Mouse (Mus musculus): ENCODE measurements around the gene Chst14. TPM values are rescaled to one million over a fixed set of nuclear protein-coding genes. Genes with fewer than 3 reads are reported as not detected.

The Chst14 gene
- total and polyA plus RNA-seq, 3 experiments, result 1.2 to 4.9 (median 2.5) TPM

- peak overlapping the region; percentile 68 for H3K4me3 ChIP-seq (ENCODE audit: low read depth, low read length)
- ATAC-seq (ENCODE audit: extremely low read depth, insufficient number of reproducible peaks, low FRiP score, poor library complexity, severe bottlenecking) (peak; percentile 95), DNase-seq (ENCODE audit: low spot score) (peak; percentile 90)
- TF ChIP-seq GATA2 (IDR thresholded peaks at IDR 0.05; ENCODE audit: borderline replicate concordance, low read depth, low read length) (no peak), TAL1 (conservative IDR thresholded peaks at IDR 0.05; ENCODE audit: low read depth, low read length) (peak; percentile 82), CTCF (IDR thresholded peaks at IDR 0.05; ENCODE audit: low read depth, low read length) (no peak)
- H3K4me1 ChIP-seq (ENCODE audit: insufficient read depth, low read depth, low read length), result peaks cover 73% of the 10 kb centered on the region
- H3K9me3 ChIP-seq (replicated peaks), result no peaks in the 10 kb centered on the region
- no peaks in the 10 kb centered on the region for H3K27me3 ChIP-seq (ENCODE audit: insufficient read depth, low read length)
- peaks cover 2% of the 10 kb centered on the region for H3K36me3 ChIP-seq (replicated peaks)
Observed at GRCm38 (mm10) chr2:118887845-118888548, 38.3 kb upstream of the Chst14 start.

GRCm38 (mm10) chr2:118891173-118891572 lies 35.1 kb upstream of the Chst14 start:
- peaks cover 5% of the 10 kb centered on the region for H3K36me3 ChIP-seq (replicated peaks)
- peaks cover 72% of the 10 kb centered on the region for H3K4me1 ChIP-seq (ENCODE audit: insufficient read depth, low read depth, low read length)
- 0 out of 2 replicates have a peak, but pooled peaks cover 2% of the 10 kb centered on the region for H3K27me3 ChIP-seq (ENCODE audit: insufficient read depth, low read length)
- ATAC-seq (ENCODE audit: extremely low read depth, insufficient number of reproducible peaks, low FRiP score, poor library complexity, severe bottlenecking) (no peak), DNase-seq (ENCODE audit: low spot score) (no peak)
- H3K9me3 ChIP-seq (replicated peaks), result no peaks in the 10 kb centered on the region
- TF ChIP-seq CTCF (IDR thresholded peaks at IDR 0.05; ENCODE audit: low read depth, low read length), result no peak
- no peak for TF ChIP-seq POLR2AphosphoS5 (IDR thresholded peaks at IDR 0.05; ENCODE audit: insufficient replicate concordance, low read depth, low read length)
- TF ChIP-seq GATA1 (IDR thresholded peaks at IDR 0.05; ENCODE audit: borderline replicate concordance, low read length), result no peak
- no peak for TF ChIP-seq TAL1 (conservative IDR thresholded peaks at IDR 0.05; ENCODE audit: low read depth, low read length)
- no peak for TF ChIP-seq GATA2 (IDR thresholded peaks at IDR 0.05; ENCODE audit: borderline replicate concordance, low read depth, low read length)
- no peak overlapping the region for H3K4me3 ChIP-seq (ENCODE audit: low read depth, low read length)

- no peaks in the 10 kb centered on the region for H3K9me3 ChIP-seq (replicated peaks)
- TF ChIP-seq POLR2AphosphoS5 (IDR thresholded peaks at IDR 0.05; ENCODE audit: insufficient replicate concordance, low read depth, low read length) (no peak), GATA1 (IDR thresholded peaks at IDR 0.05; ENCODE audit: borderline replicate concordance, low read length) (no peak)
- H3K27me3 ChIP-seq (ENCODE audit: insufficient read depth, low read length), result peaks cover 25% of the 10 kb centered on the region; the same call in 1 of the 2 replicates
- ATAC-seq (ENCODE audit: extremely low read depth, insufficient number of reproducible peaks, low FRiP score, poor library complexity, severe bottlenecking) (no peak; the same call in 1 of the 2 replicates), DNase-seq (ENCODE audit: low spot score) (peak; percentile 77)
- peaks cover 3% of the 10 kb centered on the region for H3K36me3 ChIP-seq (replicated peaks)
- peaks cover 86% of the 10 kb centered on the region for H3K4me1 ChIP-seq (ENCODE audit: insufficient read depth, low read depth, low read length)
- peak overlapping the region; percentile 74 for H3K4me3 ChIP-seq (ENCODE audit: low read depth, low read length)
Observed at GRCm38 (mm10) chr2:118895990-118896913, 30.0 kb upstream of the Chst14 start.

- DNase-seq (ENCODE audit: low spot score) (peak; percentile 50), ATAC-seq (ENCODE audit: extremely low read depth, insufficient number of reproducible peaks, low FRiP score, poor library complexity, severe bottlenecking) (no peak)
- TF ChIP-seq POLR2AphosphoS5 (IDR thresholded peaks at IDR 0.05; ENCODE audit: insufficient replicate concordance, low read depth, low read length) (no peak), GATA2 (IDR thresholded peaks at IDR 0.05; ENCODE audit: borderline replicate concordance, low read depth, low read length) (no peak), GATA1 (IDR thresholded peaks at IDR 0.05; ENCODE audit: borderline replicate concordance, low read length) (no peak), CTCF (IDR thresholded peaks at IDR 0.05; ENCODE audit: low read depth, low read length) (no peak)
- H3K9me3 ChIP-seq (replicated peaks), result no peaks in the 10 kb centered on the region
- peak overlapping the region; percentile 74 for H3K4me3 ChIP-seq (ENCODE audit: low read depth, low read length)
- peaks cover 3% of the 10 kb centered on the region for H3K36me3 ChIP-seq (replicated peaks)
- peaks cover 83% of the 10 kb centered on the region for H3K4me1 ChIP-seq (ENCODE audit: insufficient read depth, low read depth, low read length)
- H3K27me3 ChIP-seq (ENCODE audit: insufficient read depth, low read length), result peaks cover 25% of the 10 kb centered on the region; the same call in 1 of the 2 replicates
Observed at GRCm38 (mm10) chr2:118896914-118897291, 29.4 kb upstream of the Chst14 start.

GRCm38 (mm10) chr2:118897392-118897791 lies 28.9 kb upstream of the Chst14 start:
- Histone ChIP-seq H3K27me3 (ENCODE audit: insufficient read depth, low read length) (peaks cover 25% of the 10 kb centered on the region; the same call in 1 of the 2 replicates), H3K4me3 (ENCODE audit: low read depth, low read length) (peak overlapping the region; percentile 74), H3K4me1 (ENCODE audit: insufficient read depth, low read depth, low read length) (peaks cover 78% of the 10 kb centered on the region), H3K36me3 (replicated peaks) (peaks cover 3% of the 10 kb centered on the region), H3K9me3 (replicated peaks) (no peaks in the 10 kb centered on the region)
- ATAC-seq (ENCODE audit: extremely low read depth, insufficient number of reproducible peaks, low FRiP score, poor library complexity, severe bottlenecking) (no peak), DNase-seq (ENCODE audit: low spot score) (no peak)
- TF ChIP-seq GATA2 (IDR thresholded peaks at IDR 0.05; ENCODE audit: borderline replicate concordance, low read depth, low read length), result no peak
- TF ChIP-seq POLR2AphosphoS5 (IDR thresholded peaks at IDR 0.05; ENCODE audit: insufficient replicate concordance, low read depth, low read length), result no peak
- no peak for TF ChIP-seq GATA1 (IDR thresholded peaks at IDR 0.05; ENCODE audit: borderline replicate concordance, low read length)
- no peak for TF ChIP-seq CTCF (IDR thresholded peaks at IDR 0.05; ENCODE audit: low read depth, low read length)
- TF ChIP-seq TAL1 (conservative IDR thresholded peaks at IDR 0.05; ENCODE audit: low read depth, low read length), result no peak

DNA sequence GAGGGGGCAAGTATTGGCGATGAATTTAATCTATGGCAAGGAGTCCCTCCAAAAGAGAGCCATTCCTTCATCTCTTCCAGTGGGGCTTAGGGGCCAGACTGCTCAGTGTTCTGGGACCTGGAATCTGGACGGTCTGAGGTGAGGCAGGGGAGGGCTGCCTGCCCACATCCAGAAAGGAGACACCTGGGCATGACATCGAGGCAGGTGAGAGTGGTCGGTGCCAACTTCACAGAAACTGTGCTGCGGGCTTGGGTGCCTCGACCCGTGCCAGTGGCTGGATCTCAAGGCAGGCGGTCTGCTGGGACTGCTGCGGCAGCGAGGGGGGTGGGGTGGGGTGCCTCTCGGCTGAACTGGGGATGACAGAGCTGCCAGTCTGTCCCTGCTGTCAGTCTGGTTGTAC lies 28.5 kb upstream of the Chst14 start:
- Histone ChIP-seq H3K4me1 (ENCODE audit: insufficient read depth, low read depth, low read length) (peaks cover 79% of the 10 kb centered on the region), H3K36me3 (replicated peaks) (peaks cover 5% of the 10 kb centered on the region), H3K9me3 (replicated peaks) (no peaks in the 10 kb centered on the region), H3K27me3 (ENCODE audit: insufficient read depth, low read length) (peaks cover 25% of the 10 kb centered on the region; the same call in 1 of the 2 replicates), H3K4me3 (ENCODE audit: low read depth, low read length) (peak overlapping the region; percentile 74; the same call in 1 of the 2 replicates)
- TF ChIP-seq CTCF (IDR thresholded peaks at IDR 0.05; ENCODE audit: low read depth, low read length), result no peak
- no peak for TF ChIP-seq GATA1 (IDR thresholded peaks at IDR 0.05; ENCODE audit: borderline replicate concordance, low read length)
- TF ChIP-seq TAL1 (conservative IDR thresholded peaks at IDR 0.05; ENCODE audit: low read depth, low read length), result no peak
- TF ChIP-seq GATA2 (IDR thresholded peaks at IDR 0.05; ENCODE audit: borderline replicate concordance, low read depth, low read length), result no peak
- no peak for TF ChIP-seq POLR2AphosphoS5 (IDR thresholded peaks at IDR 0.05; ENCODE audit: insufficient replicate concordance, low read depth, low read length)
- DNase-seq (ENCODE audit: low spot score) (peak; percentile 47), ATAC-seq (ENCODE audit: extremely low read depth, insufficient number of reproducible peaks, low FRiP score, poor library complexity, severe bottlenecking) (no peak)
